Mouse (Mus musculus): ENCODE measurements at regions not wholly inside any gene's neighbourhood (a gene's known extent, or its start where the extent isn't known, plus 50 kb on each side); places are given as distances from the start of the nearest gene placed in this dataset.
A peak's percentile ranks its signal among the peaks of the same experiment; 100 is the strongest.

GRCm38 (mm10) chr9:23060526-23060925 lies 162.3 kb upstream of the Bmper start:
- peaks cover 3% of the 10 kb centered on the region for H3K27me3 ChIP-seq (replicated peaks)
- peak overlapping the region; percentile 69 for H3K4me3 ChIP-seq (replicated peaks)
- TF ChIP-seq GATA1 (IDR thresholded peaks at IDR 0.05; ENCODE audit: borderline replicate concordance, low read length) (no peak), FLI1 (IDR thresholded peaks at IDR 0.05; ENCODE audit: low read length) (no peak)
- peaks cover 25% of the 10 kb centered on the region for H3K4me1 ChIP-seq
- no peaks in the 10 kb centered on the region for H3K9me3 ChIP-seq
- no peaks in the 10 kb centered on the region for H3K36me3 ChIP-seq (replicated peaks; ENCODE audit: low read length)

- Histone ChIP-seq H3K27me3 (replicated peaks) (peaks cover 4% of the 10 kb centered on the region), H3K9me3 (no peaks in the 10 kb centered on the region), H3K4me1 (peaks cover 25% of the 10 kb centered on the region), H3K36me3 (replicated peaks; ENCODE audit: low read length) (no peaks in the 10 kb centered on the region), H3K4me3 (replicated peaks) (no peak overlapping the region)
- no peak for TF ChIP-seq FLI1 (IDR thresholded peaks at IDR 0.05; ENCODE audit: low read length)
- no peak for TF ChIP-seq GATA1 (IDR thresholded peaks at IDR 0.05; ENCODE audit: borderline replicate concordance, low read length)
These were observed 161.5 kb upstream of the Bmper start for GRCm38 (mm10) chr9:23061179-23061929.

- peaks cover 8% of the 10 kb centered on the region for H3K27me3 ChIP-seq (replicated peaks)
- H3K4me3 ChIP-seq (replicated peaks), result no peak overlapping the region
- no peaks in the 10 kb centered on the region for H3K36me3 ChIP-seq (replicated peaks; ENCODE audit: low read length)
- TF ChIP-seq FLI1 (IDR thresholded peaks at IDR 0.05; ENCODE audit: low read length) (no peak), GATA1 (IDR thresholded peaks at IDR 0.05; ENCODE audit: borderline replicate concordance, low read length) (no peak)
- H3K4me1 ChIP-seq, result peaks cover 25% of the 10 kb centered on the region
- H3K9me3 ChIP-seq, result no peaks in the 10 kb centered on the region
These were observed 160.7 kb upstream of the Bmper start for GRCm38 (mm10) chr9:23062057-23062655.

GRCm38 (mm10) chr9:23062656-23063444 lies 160.0 kb upstream of the Bmper start:
- Histone ChIP-seq H3K4me1 (peaks cover 25% of the 10 kb centered on the region), H3K27me3 (replicated peaks) (peaks cover 12% of the 10 kb centered on the region), H3K36me3 (replicated peaks; ENCODE audit: low read length) (no peaks in the 10 kb centered on the region), H3K9me3 (no peaks in the 10 kb centered on the region), H3K4me3 (replicated peaks) (no peak overlapping the region)
- TF ChIP-seq FLI1 (IDR thresholded peaks at IDR 0.05; ENCODE audit: low read length) (no peak), GATA1 (IDR thresholded peaks at IDR 0.05; ENCODE audit: borderline replicate concordance, low read length) (no peak)

- no peaks in the 10 kb centered on the region for H3K36me3 ChIP-seq (replicated peaks; ENCODE audit: low read length)
- H3K4me3 ChIP-seq (replicated peaks), result no peak overlapping the region
- H3K27me3 ChIP-seq (replicated peaks), result peaks cover 22% of the 10 kb centered on the region
- peaks cover 25% of the 10 kb centered on the region for H3K4me1 ChIP-seq
- no peaks in the 10 kb centered on the region for H3K9me3 ChIP-seq
- TF ChIP-seq GATA1 (IDR thresholded peaks at IDR 0.05; ENCODE audit: borderline replicate concordance, low read length) (no peak), FLI1 (IDR thresholded peaks at IDR 0.05; ENCODE audit: low read length) (no peak)
These were observed 158.9 kb upstream of the Bmper start for GRCm38 (mm10) chr9:23064001-23064400.

GRCm38 (mm10) chr9:23064811-23065210 lies 158.1 kb upstream of the Bmper start:
- peaks cover 22% of the 10 kb centered on the region for H3K27me3 ChIP-seq (replicated peaks)
- H3K4me1 ChIP-seq, result peaks cover 23% of the 10 kb centered on the region
- no peaks in the 10 kb centered on the region for H3K36me3 ChIP-seq (replicated peaks; ENCODE audit: low read length)
- H3K4me3 ChIP-seq (replicated peaks), result no peak overlapping the region
- TF ChIP-seq GATA1 (IDR thresholded peaks at IDR 0.05; ENCODE audit: borderline replicate concordance, low read length) (no peak), FLI1 (IDR thresholded peaks at IDR 0.05; ENCODE audit: low read length) (no peak)
- H3K9me3 ChIP-seq, result no peaks in the 10 kb centered on the region

- no peak for TF ChIP-seq FLI1 (IDR thresholded peaks at IDR 0.05; ENCODE audit: low read length)
- TF ChIP-seq GATA1 (IDR thresholded peaks at IDR 0.05; ENCODE audit: borderline replicate concordance, low read length), result no peak
- Histone ChIP-seq H3K4me1 (peaks cover 15% of the 10 kb centered on the region), H3K9me3 (no peaks in the 10 kb centered on the region), H3K4me3 (replicated peaks) (no peak overlapping the region), H3K36me3 (replicated peaks; ENCODE audit: low read length) (no peaks in the 10 kb centered on the region), H3K27me3 (replicated peaks) (peaks cover 27% of the 10 kb centered on the region)
These were observed 154.6 kb upstream of the Bmper start for GRCm38 (mm10) chr9:23068101-23068791.

- TF ChIP-seq FLI1 (IDR thresholded peaks at IDR 0.05; ENCODE audit: low read length) (no peak), GATA1 (IDR thresholded peaks at IDR 0.05; ENCODE audit: borderline replicate concordance, low read length) (no peak)
- Histone ChIP-seq H3K36me3 (replicated peaks; ENCODE audit: low read length) (no peaks in the 10 kb centered on the region), H3K9me3 (no peaks in the 10 kb centered on the region), H3K4me3 (replicated peaks) (no peak overlapping the region), H3K27me3 (replicated peaks) (peaks cover 29% of the 10 kb centered on the region), H3K4me1 (peaks cover 13% of the 10 kb centered on the region; the same call in 1 of the 2 replicates)
These were observed 153.7 kb upstream of the Bmper start for GRCm38 (mm10) chr9:23069161-23069560.

- peaks cover 28% of the 10 kb centered on the region for H3K27me3 ChIP-seq (replicated peaks)
- no peak for TF ChIP-seq FLI1 (IDR thresholded peaks at IDR 0.05; ENCODE audit: low read length)
- TF ChIP-seq GATA1 (IDR thresholded peaks at IDR 0.05; ENCODE audit: borderline replicate concordance, low read length), result no peak
- no peaks in the 10 kb centered on the region for H3K36me3 ChIP-seq (replicated peaks; ENCODE audit: low read length)
- H3K4me1 ChIP-seq, result peaks cover 13% of the 10 kb centered on the region; the same call in 1 of the 2 replicates
- H3K9me3 ChIP-seq, result no peaks in the 10 kb centered on the region
- no peak overlapping the region for H3K4me3 ChIP-seq (replicated peaks)
These were observed 151.9 kb upstream of the Bmper start for GRCm38 (mm10) chr9:23071006-23071405.

Measured in megakaryocyte, embryonic 14.5 days (primary cell).